Mouse (Mus musculus) stomach, postnatal 0 days (tissue): ENCODE data around the gene Ly6g6d.

Experiments
- CTCF ChIP-seq: IDR thresholded peaks from 2 replicates; pipeline ENCODE4 v1.5.1; 2016; ENCODE audit warnings: antibody characterized with exemption, low read depth, mild to moderate bottlenecking, moderate library complexity
- EP300 ChIP-seq: optimal IDR thresholded peaks from 2 replicates; pipeline ENCODE3; 2016; ENCODE audit warnings: antibody characterized with exemption

- TF ChIP-seq CTCF (no peak), EP300 (no peak)
Measured at GRCm38 (mm10) chr17:35023221-35023620, 54.6 kb downstream of the Ly6g6d start.
